Mouse (Mus musculus) bone marrow macrophage, adult 2 months (primary cell): ENCODE data around the gene Zfp760. TPM values are rescaled to one million over a fixed set of nuclear protein-coding genes. Genes with fewer than 3 reads are reported as not detected.
"Not testable (repeated sequence)": the region's sequence is repeated elsewhere in the genome, so short reads cannot be mapped to it uniquely, and the experiment has no call there.

Source experiments
- H3K27ac ChIP-seq: 2 replicates; pipeline ENCODE4 v1.5.1; 2012; ENCODE audit warnings: low read depth, low read length; ENCODE audit not compliant: insufficient read depth
- H3K4me1 ChIP-seq: 2 replicates; pipeline ENCODE4 v1.6.1; 2012; ENCODE audit warnings: low read length; ENCODE audit not compliant: control insufficient read depth, insufficient read depth
- H3K4me3 ChIP-seq: 2 replicates; pipeline ENCODE4 v1.5.1; 2012; ENCODE audit warnings: mild to moderate bottlenecking, low read length, moderate library complexity; ENCODE audit not compliant: insufficient read depth
- CTCF ChIP-seq: IDR thresholded peaks from 2 replicates; pipeline ENCODE4 v1.5.1; 2012; ENCODE audit warnings: low read depth, mild to moderate bottlenecking, low read length, moderate library complexity
- POLR2A ChIP-seq: IDR thresholded peaks from 2 replicates; pipeline ENCODE4 v1.6.1; 2012; ENCODE audit warnings: mild to moderate bottlenecking, low read depth, low read length, borderline replicate concordance
- polyA plus RNA-seq: library from polyadenylated mRNA; stranded (reverse); fragments of >200 nt; gene quantifications from 2 replicates; pipeline ENCODE4 v1.2.4, GENCODE M21; 2012; ENCODE audit not compliant: missing spikeins, insufficient read depth, insufficient read length

Gene Zfp760
- polyA plus RNA-seq, 1 experiment: 7.1 TPM

DNA sequence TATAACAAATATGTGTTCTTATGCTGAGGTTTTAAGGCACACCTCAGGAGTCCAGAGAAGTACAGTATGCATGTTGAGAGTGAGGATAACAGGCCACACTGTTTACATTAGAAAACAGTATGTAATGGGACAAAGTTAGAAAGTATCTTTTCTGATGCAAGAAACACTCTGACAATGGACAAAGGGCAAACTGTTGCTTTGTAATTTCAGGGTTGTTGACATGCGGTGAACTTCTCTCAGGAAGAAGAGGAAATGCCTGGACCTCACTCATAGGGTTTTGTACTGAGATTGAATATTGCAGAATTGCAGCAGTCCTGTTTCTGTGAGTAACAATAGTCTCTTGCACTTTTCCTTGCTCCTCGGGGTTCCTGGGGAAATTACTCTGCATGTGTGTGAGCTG, 860 bp downstream of the Zfp760 start:
- no peak for TF ChIP-seq CTCF
- TF ChIP-seq POLR2A: no peak
- Histone ChIP-seq H3K27ac (no peak overlapping the region), H3K4me3 (0 out of 2 replicates have a peak overlapping the region, but pooled peaks have one; percentile 23), H3K4me1 (peaks cover 3% of the 10 kb centered on the region; the same call in 1 of the 2 replicates)

DNA sequence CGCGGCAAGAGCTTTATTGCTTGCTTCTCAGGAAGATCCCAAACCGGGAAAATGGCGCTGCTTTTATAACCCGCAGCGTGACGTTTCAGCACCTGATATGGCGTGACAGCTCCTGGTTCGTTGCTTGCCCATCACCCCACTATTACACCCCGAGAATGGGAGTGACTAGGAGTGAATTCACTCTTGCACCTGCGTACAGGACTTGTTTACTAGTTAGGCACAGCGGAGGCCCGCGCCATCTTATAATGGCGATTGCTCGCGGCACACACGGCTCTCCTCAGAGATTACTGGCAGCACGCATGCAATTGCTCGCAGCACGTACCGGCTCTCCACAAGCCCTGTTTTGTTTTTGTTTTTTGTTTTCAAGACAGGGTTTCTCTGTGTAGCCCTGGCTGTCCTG, 23.0 kb downstream of the Zfp760 start, which contains the start of gene Zfp229:
Gene Zfp229 (plus strand): TSS at position 301 of the 400 bp plus-strand sequence.
- not testable (repeated sequence) for H3K4me3 ChIP-seq, H3K27ac ChIP-seq, H3K4me1 ChIP-seq

DNA sequence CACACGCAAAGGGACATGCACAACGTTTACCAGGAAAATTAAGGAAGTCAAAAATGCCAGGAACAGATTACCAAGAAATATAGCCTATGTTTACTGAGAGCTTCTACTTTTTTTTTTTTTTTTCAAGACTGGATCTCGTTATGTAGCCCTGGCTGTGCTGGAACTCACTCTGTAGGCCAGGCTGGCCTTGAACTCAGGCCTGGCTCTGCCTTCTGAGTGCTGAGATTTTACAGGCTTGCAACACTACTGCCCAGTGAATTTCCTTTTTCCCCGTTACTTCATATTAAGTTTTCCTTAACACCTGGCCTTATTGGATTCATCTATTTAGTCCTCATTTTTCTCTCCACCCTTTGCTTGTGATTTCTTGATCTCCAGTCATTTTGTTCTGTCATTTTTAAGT, 25.5 kb downstream of the Zfp760 start:
- Histone ChIP-seq H3K4me1 (peaks cover 5% of the 10 kb centered on the region; the same call in 1 of the 2 replicates), H3K4me3 (peak overlapping the region; percentile 69), H3K27ac (no peak overlapping the region)
- TF ChIP-seq POLR2A (no peak), CTCF (no peak)

DNA sequence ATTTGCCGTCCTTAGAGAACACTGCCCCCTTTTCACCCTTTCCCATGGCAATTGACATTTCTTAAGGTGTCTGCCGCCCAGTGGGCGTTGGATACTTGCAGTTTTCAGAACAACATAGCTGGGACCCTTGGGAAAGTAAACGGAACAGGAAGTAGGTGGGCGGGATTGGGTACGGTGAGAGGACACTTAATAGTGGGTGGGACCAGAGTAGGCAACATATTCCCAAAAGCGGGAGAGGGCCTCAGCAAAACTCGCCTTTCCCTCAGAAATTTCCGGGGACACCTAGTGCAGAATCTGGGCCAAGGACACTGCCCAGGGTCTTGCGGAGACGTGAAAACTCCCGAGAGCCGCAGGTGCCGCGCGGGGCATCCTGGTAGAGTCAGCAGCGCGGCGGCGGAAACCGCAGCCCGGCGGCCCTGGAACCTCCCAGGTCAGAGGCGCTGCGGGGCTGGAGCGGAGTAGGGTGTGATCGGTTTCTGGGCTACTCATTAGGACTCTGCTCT, 26.0 kb downstream of the Zfp760 start:
- TF ChIP-seq POLR2A: no peak
- TF ChIP-seq CTCF: no peak
- H3K27ac ChIP-seq: no peak overlapping the region; the same call in 1 of the 2 replicates
- H3K4me3 ChIP-seq: peak overlapping the region; percentile 69
- H3K4me1 ChIP-seq: peaks cover 5% of the 10 kb centered on the region; the same call in 1 of the 2 replicates

DNA sequence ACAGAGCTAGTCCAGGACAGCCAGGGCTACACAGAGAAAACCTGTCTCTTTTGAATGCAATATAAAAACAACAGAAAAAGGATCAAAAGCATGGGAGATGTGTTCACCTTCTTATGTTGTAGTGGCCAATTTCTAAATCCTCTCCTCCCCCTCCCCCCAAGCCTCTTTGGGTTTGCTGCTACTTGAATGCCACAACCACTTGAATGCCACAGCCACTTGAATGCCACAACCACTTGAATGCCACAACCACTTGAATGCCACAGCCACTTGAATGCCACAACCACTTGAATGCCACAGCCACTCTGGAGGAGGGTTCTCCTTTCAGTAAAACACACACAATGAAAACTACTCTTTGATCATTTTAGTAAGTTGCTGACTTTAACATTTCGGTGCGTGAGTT, 45.2 kb downstream of the Zfp760 start:
- Histone ChIP-seq H3K4me3 (no peak overlapping the region), H3K4me1 (no peaks in the 10 kb centered on the region), H3K27ac (no peak overlapping the region)
- TF ChIP-seq POLR2A: no peak
- no peak for TF ChIP-seq CTCF

DNA sequence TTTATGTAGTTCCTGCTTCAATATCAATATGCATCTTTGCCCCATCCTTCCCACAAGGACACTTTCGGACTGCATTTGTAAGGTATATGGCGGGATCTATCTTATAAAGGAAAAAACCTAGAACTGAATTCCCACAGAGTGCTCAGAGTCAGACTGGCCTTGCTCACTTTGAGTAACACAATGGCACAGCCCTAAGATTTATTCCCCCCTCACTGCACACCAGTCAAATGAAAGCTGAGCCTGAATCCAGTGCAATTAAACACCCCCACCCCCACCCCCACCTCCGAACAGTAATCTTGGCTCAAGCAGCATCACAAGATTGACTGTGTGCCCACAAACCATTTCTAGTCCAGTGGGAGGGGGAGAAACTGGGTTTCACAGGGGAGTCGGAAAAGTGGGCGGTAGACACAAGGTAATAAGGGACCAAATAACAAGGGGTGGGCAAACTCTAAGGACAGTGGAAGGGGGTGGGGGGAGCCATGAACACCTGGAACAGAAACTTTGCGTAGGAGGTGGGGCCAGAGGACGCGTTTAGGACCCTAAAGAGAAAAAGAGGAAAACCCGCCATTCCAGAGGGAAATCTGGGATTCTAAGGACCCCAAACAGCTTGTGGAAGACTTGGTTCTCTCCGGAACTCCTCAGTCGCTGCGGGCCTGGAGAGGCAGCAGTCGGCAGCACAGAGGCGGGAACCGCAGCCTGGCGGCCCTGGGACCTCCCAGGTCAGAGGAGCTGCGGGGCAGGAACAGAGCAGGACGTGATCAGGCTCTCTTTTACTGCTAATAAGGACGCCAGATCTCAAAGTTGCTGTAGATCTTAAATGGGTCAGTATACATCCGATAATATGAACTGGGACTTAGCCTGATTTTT, 46.0 kb downstream of the Zfp760 start:
- H3K4me3 ChIP-seq: no peak overlapping the region
- no peak overlapping the region for H3K27ac ChIP-seq
- TF ChIP-seq CTCF (no peak), POLR2A (no peak)
- H3K4me1 ChIP-seq: no peaks in the 10 kb centered on the region

DNA sequence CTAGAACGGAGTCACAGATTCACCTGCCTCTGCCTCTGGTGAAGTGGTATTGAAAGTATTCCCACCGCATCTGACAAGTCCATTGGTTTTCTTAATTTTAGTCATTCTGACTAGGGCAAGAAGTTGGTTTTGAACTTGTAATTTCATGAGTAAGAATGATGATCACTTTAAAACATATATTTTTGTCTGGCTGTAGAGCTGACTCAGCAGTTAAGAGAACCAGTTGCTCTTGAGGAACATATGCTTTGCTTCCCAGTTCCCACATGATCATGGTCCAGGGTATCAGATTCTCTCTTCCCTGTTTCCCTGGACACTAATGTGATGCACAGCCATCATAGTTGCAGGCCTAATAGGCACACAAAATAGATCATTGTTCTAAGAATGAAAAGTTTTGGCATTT, 62.8 kb downstream of the Zfp760 start:
- H3K4me1 ChIP-seq: no peaks in the 10 kb centered on the region
- no peak overlapping the region for H3K27ac ChIP-seq
- TF ChIP-seq CTCF: no peak
- TF ChIP-seq POLR2A: no peak
- H3K4me3 ChIP-seq: no peak overlapping the region

Other genes starting within 250 kb of the Zfp760 start
- 13.5 and 13.8 TPM in 2 replicates for gene Zfp53, start 218.7 kb upstream of the Zfp760 start, polyA plus RNA-seq
- 26.4 and 29.3 TPM in 2 replicates for gene Zfp52, start 172.2 kb upstream of the Zfp760 start, polyA plus RNA-seq
- 9.3 and 9.7 TPM in 2 replicates for gene Zfp948, start 140.7 kb upstream of the Zfp760 start, polyA plus RNA-seq
- gene Zfp983, start 57.1 kb upstream of the Zfp760 start, polyA plus RNA-seq: 4.7 and 5.9 TPM in 2 replicates
- 8.6 and 13.6 TPM in 2 replicates for gene Gm10226, start 15.9 kb upstream of the Zfp760 start, polyA plus RNA-seq
- 4.0 and 5.0 TPM in 2 replicates for gene Zfp229, start 23.1 kb downstream of the Zfp760 start, polyA plus RNA-seq
- gene Zfp820, start 138.0 kb downstream of the Zfp760 start, polyA plus RNA-seq: 0.43 TPM in 1 of 2 replicates, not detected in the other
- gene Zfp995, start 202.2 kb downstream of the Zfp760 start, polyA plus RNA-seq: 11.3 and 12.1 TPM in 2 replicates